ENCODE assay signal across 7 mouse cellular contexts in genomic region chr9:48537616-48538015, GRCm38 (mm10). TPM values are rescaled to one million over a fixed set of nuclear protein-coding genes. Genes with fewer than 3 reads are reported as not detected.
DNase-seq lines count a peak whose midpoint lies in the region; ATAC-seq lines count a peak whose summit lies in the region.
"Not testable (repeated sequence)": the region's sequence is repeated elsewhere in the genome, so short reads cannot be mapped to it uniquely, and the experiment has no call there.

No protein-coding gene starts in this region.

- H3K9ac ChIP-seq in embryonic facial prominence, embryonic 14.5 days (ENCODE audit: low read depth, low read length); heart, embryonic 12.5 days; hindbrain, embryonic 13.5 days; limb, embryonic 12.5 days (replicated peaks); midbrain, embryonic 13.5 days (replicated peaks); neural tube, embryonic 12.5 days: not testable (repeated sequence)

- H3K36me3 ChIP-seq in embryonic facial prominence, embryonic 14.5 days (ENCODE audit: control insufficient read depth, insufficient read depth, low read length); heart, embryonic 12.5 days; hindbrain, embryonic 13.5 days; limb, embryonic 12.5 days; midbrain, embryonic 13.5 days; neural tube, embryonic 12.5 days: not testable (repeated sequence)

- H3K27me3 ChIP-seq in embryonic facial prominence, embryonic 14.5 days (replicated peaks; ENCODE audit: control insufficient read depth, insufficient read depth, low read length); heart, embryonic 12.5 days (replicated peaks); hindbrain, embryonic 13.5 days; limb, embryonic 12.5 days; neural tube, embryonic 12.5 days (replicated peaks): not testable (repeated sequence)
- peaks cover 11% of the 10 kb centered on the region for H3K27me3 ChIP-seq in midbrain, embryonic 13.5 days

- H3K4me2 ChIP-seq in embryonic facial prominence, embryonic 14.5 days (ENCODE audit: low read depth, low read length) = not testable (repeated sequence)
- H3K4me2 ChIP-seq in heart, embryonic 12.5 days = peak overlapping the region; percentile 59
- peak overlapping the region; percentile 55; the same call in 1 of the 2 replicates for H3K4me2 ChIP-seq in hindbrain, embryonic 13.5 days
- peak overlapping the region; percentile 52; the same call in 1 of the 2 replicates for H3K4me2 ChIP-seq in limb, embryonic 12.5 days
- peak overlapping the region; percentile 55; the same call in 1 of the 2 replicates for H3K4me2 ChIP-seq in midbrain, embryonic 13.5 days (replicated peaks)
- peak overlapping the region; percentile 54 for H3K4me2 ChIP-seq in neural tube, embryonic 12.5 days (replicated peaks)

- 33% methylated on average over 1 of the region's 1 CpGs for WGBS in embryonic facial prominence, embryonic 14.5 days
- 47% methylated on average over 1 of the region's 1 CpGs for WGBS in heart, embryonic 12.5 days
- WGBS in hindbrain, embryonic 13.5 days = 26% methylated on average over 1 of the region's 1 CpGs
- 29% methylated on average over 1 of the region's 1 CpGs for WGBS in limb, embryonic 12.5 days
- WGBS in midbrain, embryonic 13.5 days = 16% methylated on average over 1 of the region's 1 CpGs
- 13% methylated on average over 1 of the region's 1 CpGs for whole genome bisulfite sequencing in neural tube, embryonic 12.5 days

- H3K27ac ChIP-seq in embryonic facial prominence, embryonic 14.5 days (replicated peaks; ENCODE audit: low read depth, low read length); heart, embryonic 12.5 days (ENCODE audit: poor library complexity, severe bottlenecking); hindbrain, embryonic 13.5 days; limb, embryonic 12.5 days; midbrain, embryonic 13.5 days; neural tube, embryonic 12.5 days: not testable (repeated sequence)

- ATAC-seq in embryonic facial prominence, embryonic 14.5 days (ENCODE audit: low read depth); heart, embryonic 12.5 days (ENCODE audit: insufficient number of reproducible peaks, low FRiP score); hindbrain, embryonic 13.5 days (ENCODE audit: low FRiP score); limb, embryonic 12.5 days (ENCODE audit: insufficient number of reproducible peaks, insufficient read depth, low FRiP score, low TSS enrichment, low read depth); midbrain, embryonic 13.5 days; neural tube, embryonic 12.5 days (ENCODE audit: low FRiP score, low read depth): not testable (repeated sequence)

- not testable (repeated sequence) for H3K4me3 ChIP-seq in embryonic facial prominence, embryonic 14.5 days (ENCODE audit: low read depth, low read length); heart, embryonic 12.5 days; hindbrain, embryonic 13.5 days; limb, embryonic 12.5 days (replicated peaks); midbrain, embryonic 13.5 days (replicated peaks); neural tube, embryonic 12.5 days

- H3K9me3 ChIP-seq in embryonic facial prominence, embryonic 14.5 days (ENCODE audit: control insufficient read depth, low read length) = peaks cover 15% of the 10 kb centered on the region; the same call in 1 of the 2 replicates
- H3K9me3 ChIP-seq in heart, embryonic 12.5 days (replicated peaks) = peaks cover 11% of the 10 kb centered on the region; the same call in 1 of the 2 replicates
- H3K9me3 ChIP-seq in hindbrain, embryonic 13.5 days; limb, embryonic 12.5 days; midbrain, embryonic 13.5 days; neural tube, embryonic 12.5 days: not testable (repeated sequence)

- peaks cover 11% of the 10 kb centered on the region for H3K4me1 ChIP-seq in embryonic facial prominence, embryonic 14.5 days (ENCODE audit: control insufficient read depth, insufficient read depth, low read length)
- H3K4me1 ChIP-seq in heart, embryonic 12.5 days (replicated peaks); neural tube, embryonic 12.5 days: not testable (repeated sequence)
- H3K4me1 ChIP-seq in hindbrain, embryonic 13.5 days (replicated peaks) = peaks cover 15% of the 10 kb centered on the region
- peaks cover 14% of the 10 kb centered on the region for H3K4me1 ChIP-seq in limb, embryonic 12.5 days (replicated peaks)
- peaks cover 11% of the 10 kb centered on the region for H3K4me1 ChIP-seq in midbrain, embryonic 13.5 days (replicated peaks)

- DNase-seq in embryonic facial prominence, embryonic 14.5 days (ENCODE audit: low spot score) = peak; percentile 39
- peak; percentile 13 for DNase-seq in right cerebral cortex, postnatal 4 days

RNA-seq across cellular contexts. Expression of gene Gm5617, which starts 42.4 kb away (rescaled TPM):
- 31.5 and 37.9 TPM in 2 replicates for polyA plus RNA-seq in embryonic facial prominence, embryonic 14.5 days (2014; fragmentation: Nextera tagmentation; extraction: Ambion mirVana)
- polyA plus RNA-seq in heart, embryonic 12.5 days (2016; fragmentation: Nextera tagmentation; extraction: Ambion mirVana) = 33.4 and 33.8 TPM in 2 replicates
- polyA plus RNA-seq in hindbrain, embryonic 13.5 days (2015; fragmentation: Nextera tagmentation; extraction: Ambion mirVana) = 33.4 and 34.4 TPM in 2 replicates
- 37.4 and 39.9 TPM in 2 replicates for polyA plus RNA-seq in limb, embryonic 12.5 days (2016; fragmentation: Nextera tagmentation; extraction: Ambion mirVana)
- 33.2 and 38.2 TPM in 2 replicates for polyA plus RNA-seq in midbrain, embryonic 13.5 days (2015; fragmentation: Nextera tagmentation; extraction: Ambion mirVana)
- polyA plus RNA-seq in neural tube, embryonic 12.5 days (2016; fragmentation: Nextera tagmentation; extraction: Ambion mirVana) = 35.5 and 36.0 TPM in 2 replicates

RNA-seq across cellular contexts. Expression of gene Rbm7, which starts 42.5 kb away (rescaled TPM):
- polyA plus RNA-seq in embryonic facial prominence, embryonic 14.5 days (2014; fragmentation: Nextera tagmentation; extraction: Ambion mirVana) = 107 and 109 TPM in 2 replicates
- polyA plus RNA-seq in heart, embryonic 12.5 days (2016; fragmentation: Nextera tagmentation; extraction: Ambion mirVana) = 86.0 and 91.2 TPM in 2 replicates
- polyA plus RNA-seq in hindbrain, embryonic 13.5 days (2015; fragmentation: Nextera tagmentation; extraction: Ambion mirVana) = 85.8 and 93.7 TPM in 2 replicates
- 119 and 128 TPM in 2 replicates for polyA plus RNA-seq in limb, embryonic 12.5 days (2016; fragmentation: Nextera tagmentation; extraction: Ambion mirVana)
- 92.8 and 107 TPM in 2 replicates for polyA plus RNA-seq in midbrain, embryonic 13.5 days (2015; fragmentation: Nextera tagmentation; extraction: Ambion mirVana)
- 97.7 and 98.6 TPM in 2 replicates for polyA plus RNA-seq in neural tube, embryonic 12.5 days (2016; fragmentation: Nextera tagmentation; extraction: Ambion mirVana)

RNA-seq across cellular contexts. Expression of gene Rexo2, which starts 57.2 kb away (rescaled TPM):
- 110 and 114 TPM in 2 replicates for polyA plus RNA-seq in embryonic facial prominence, embryonic 14.5 days (2014; fragmentation: Nextera tagmentation; extraction: Ambion mirVana)
- polyA plus RNA-seq in heart, embryonic 12.5 days (2016; fragmentation: Nextera tagmentation; extraction: Ambion mirVana) = 96.4 and 102 TPM in 2 replicates
- polyA plus RNA-seq in hindbrain, embryonic 13.5 days (2015; fragmentation: Nextera tagmentation; extraction: Ambion mirVana) = 80.8 and 91.1 TPM in 2 replicates
- polyA plus RNA-seq in limb, embryonic 12.5 days (2016; fragmentation: Nextera tagmentation; extraction: Ambion mirVana) = 93.8 and 99.3 TPM in 2 replicates
- polyA plus RNA-seq in midbrain, embryonic 13.5 days (2015; fragmentation: Nextera tagmentation; extraction: Ambion mirVana) = 74.3 and 77.5 TPM in 2 replicates
- 89.9 and 93.8 TPM in 2 replicates for polyA plus RNA-seq in neural tube, embryonic 12.5 days (2016; fragmentation: Nextera tagmentation; extraction: Ambion mirVana)
